Mouse (Mus musculus) MEL (cell line): Measurements from ENCODE around the gene Arhgap19.
A peak's percentile ranks its signal among the peaks of the same experiment; 100 is the strongest.

Experiments
- CHD2 ChIP-seq: IDR thresholded peaks from 2 replicates; pipeline ENCODE4 v1.6.1; 2011; ENCODE audit warnings: low read length, improper control_type of control experiment
- CTCF ChIP-seq, 3 experiments: IDR thresholded peaks in 2 of 3; conservative IDR thresholded peaks in 1 of 3; 2 replicates each; pipeline ENCODE4 v1.5.1; 2011 to 2012; ENCODE audit warnings: low read length in 3 of 3, low read depth in 2 of 3, mild to moderate bottlenecking in 2 of 3, improper control_type of control experiment in 1 of 3, inconsistent platforms in 1 of 3, mixed read lengths in 1 of 3, moderate library complexity in 1 of 3; ENCODE audit not compliant: control insufficient read depth in 1 of 3, insufficient read depth in 1 of 3, poor library complexity in 1 of 3, severe bottlenecking in 1 of 3
- KAT2A ChIP-seq: conservative IDR thresholded peaks from 2 replicates; pipeline ENCODE4 v1.6.1; 2012; ENCODE audit warnings: low read depth, low read length, improper control_type of control experiment, inconsistent platforms
- MAZ ChIP-seq: IDR thresholded peaks from 2 replicates; pipeline ENCODE4 v1.6.1; 2012; ENCODE audit warnings: low read depth, mild to moderate bottlenecking, inconsistent platforms, low read length, improper control_type of control experiment
- MXI1 ChIP-seq: IDR thresholded peaks from 2 replicates; pipeline ENCODE4 v1.6.1; 2011; ENCODE audit warnings: mild to moderate bottlenecking, low read depth, low read length, improper control_type of control experiment
- POLR2A ChIP-seq, 2 experiments: IDR thresholded peaks; 2 replicates each; pipeline ENCODE4 v1.6.1; 2011 to 2012; ENCODE audit warnings: low read length in 2 of 2, mild to moderate bottlenecking in 2 of 2, control low read depth in 1 of 2, improper control_type of control experiment in 1 of 2, low read depth in 1 of 2, moderate library complexity in 1 of 2; ENCODE audit not compliant: control insufficient read depth in 1 of 2, insufficient read depth in 1 of 2, poor library complexity in 1 of 2
- SIN3A ChIP-seq: IDR thresholded peaks from 2 replicates; pipeline ENCODE4 v1.6.1; 2012; ENCODE audit warnings: low read length, improper control_type of control experiment, inconsistent platforms
- TAL1 ChIP-seq: IDR thresholded peaks from 2 replicates; pipeline ENCODE4 v1.6.1; 2012; ENCODE audit warnings: mild to moderate bottlenecking, inconsistent platforms, low read length, moderate library complexity, mixed read lengths
- USF1 ChIP-seq: IDR thresholded peaks from 2 replicates; pipeline ENCODE4 v1.6.1; 2014; ENCODE audit warnings: low read depth, mild to moderate bottlenecking, inconsistent platforms, low read length, improper control_type of control experiment, moderate library complexity
- USF2 ChIP-seq, 2 experiments: IDR thresholded peaks; 2 replicates each; pipeline ENCODE4 v1.6.1; 2011 to 2012; ENCODE audit warnings: improper control_type of control experiment in 2 of 2, low read length in 2 of 2, borderline replicate concordance in 1 of 2, inconsistent platforms in 1 of 2, low read depth in 1 of 2, mild to moderate bottlenecking in 1 of 2; ENCODE audit not compliant: insufficient read depth in 1 of 2
- ZC3H11A ChIP-seq: IDR thresholded peaks from 2 replicates; pipeline ENCODE4 v1.6.1; 2012; ENCODE audit warnings: low read depth, mild to moderate bottlenecking, inconsistent platforms, low read length, improper control_type of control experiment
- ZNF384 ChIP-seq: IDR thresholded peaks from 2 replicates; pipeline ENCODE4 v1.6.1; 2012; ENCODE audit warnings: low read depth, mild to moderate bottlenecking, inconsistent platforms, low read length, improper control_type of control experiment

DNA sequence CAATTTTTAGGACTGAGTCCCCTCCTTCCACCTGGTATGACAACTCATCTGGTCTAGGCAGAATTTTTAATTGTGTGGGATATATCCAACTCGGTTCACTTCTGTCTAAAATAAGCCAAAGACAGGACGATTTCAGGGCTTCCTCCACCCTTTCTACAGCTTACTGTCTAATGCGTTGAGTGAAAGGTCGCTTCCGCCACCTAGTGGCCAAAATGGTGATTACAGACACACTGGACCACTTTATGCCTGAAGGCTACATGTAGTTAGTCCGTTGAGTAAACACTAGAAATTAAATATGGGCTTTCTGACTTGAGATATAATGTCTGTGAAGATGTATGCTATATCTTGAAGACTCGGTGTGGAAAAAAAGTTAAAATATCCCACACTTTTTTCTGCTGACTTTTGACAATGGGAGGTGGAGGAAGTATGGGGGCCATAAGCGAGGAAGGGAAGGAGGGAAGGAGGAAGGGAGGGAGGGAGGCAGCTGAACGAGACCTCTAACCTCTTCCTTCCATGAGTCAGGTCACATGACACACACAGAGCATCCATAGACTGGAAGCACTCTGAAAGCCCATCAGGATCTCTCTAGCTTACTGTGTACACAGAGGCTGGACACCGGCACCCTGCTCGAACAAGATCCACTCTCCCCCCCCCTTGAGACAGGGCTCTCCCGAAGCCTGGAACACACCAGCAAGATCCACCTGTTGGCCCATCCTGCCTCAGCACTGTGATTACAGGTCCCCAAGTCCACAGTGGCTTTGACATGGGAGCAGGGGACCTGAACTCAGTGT is 37.8 kb downstream of the Arhgap19 start:
- peak; percentile 90 to 99 (median 97) for TF ChIP-seq CTCF (IDR thresholded peaks at IDR 0.05 in 2 of 3, conservative IDR thresholded peaks at IDR 0.05 in 1 of 3; ENCODE audit: control insufficient read depth in 1 of 3, insufficient read depth in 1 of 3, low read depth in 2 of 3, low read length in 3 of 3, poor library complexity in 1 of 3, severe bottlenecking in 1 of 3)
- TF ChIP-seq MXI1, result no peak
- TF ChIP-seq USF2 (IDR thresholded peaks at IDR 0.05; ENCODE audit: borderline replicate concordance in 1 of 2, insufficient read depth in 1 of 2, low read depth in 1 of 2, low read length in 2 of 2), result no peak
- peak; percentile 53; the same call in 1 of the 2 replicates for TF ChIP-seq MAZ
- TF ChIP-seq KAT2A, result no peak
- no peak for TF ChIP-seq POLR2A (IDR thresholded peaks at IDR 0.05; ENCODE audit: control insufficient read depth in 1 of 2, insufficient read depth in 1 of 2, low read depth in 1 of 2, low read length in 2 of 2, poor library complexity in 1 of 2)
- no peak for TF ChIP-seq TAL1
- TF ChIP-seq SIN3A, result peak; percentile 60; the same call in 1 of the 2 replicates
- TF ChIP-seq ZC3H11A, result peak; percentile 86
- TF ChIP-seq USF1, result no peak
- TF ChIP-seq ZNF384, result no peak
- no peak for TF ChIP-seq CHD2
